Mouse (Mus musculus): Measurements from ENCODE around the gene BC048562.

Gene BC048562

DNA sequence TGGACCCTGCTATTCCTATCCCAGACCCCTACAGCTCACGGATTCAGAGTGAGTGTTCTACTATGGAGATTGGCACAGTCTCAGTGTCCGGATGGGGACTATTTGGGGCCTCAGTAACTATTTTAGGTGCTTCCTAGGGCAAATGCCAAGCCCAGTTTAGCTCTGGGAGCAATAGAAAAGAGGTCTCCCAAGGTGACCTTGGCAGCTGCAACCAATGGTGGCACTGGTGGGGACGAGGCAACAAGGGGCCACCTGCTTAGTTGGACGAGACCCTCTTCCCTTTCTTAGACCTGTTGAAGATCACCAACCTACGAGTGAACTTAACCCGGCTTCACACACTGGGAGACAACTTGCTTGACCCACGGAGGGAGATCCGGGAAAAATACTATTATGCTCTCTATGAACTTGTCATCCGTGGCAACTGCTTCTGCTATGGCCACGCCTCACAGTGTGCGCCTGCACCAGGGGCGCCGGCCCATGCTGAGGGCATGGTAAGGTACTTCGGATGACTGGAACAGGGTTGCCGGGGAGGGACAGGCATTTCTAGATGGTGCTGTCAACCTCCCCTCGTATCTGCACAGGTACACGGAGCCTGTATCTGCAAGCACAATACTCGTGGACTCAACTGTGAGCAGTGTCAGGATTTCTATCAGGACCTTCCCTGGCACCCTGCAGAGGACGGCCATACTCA is 45.4 kb downstream of the BC048562 start:
- no peak for DNase-seq

DNA sequence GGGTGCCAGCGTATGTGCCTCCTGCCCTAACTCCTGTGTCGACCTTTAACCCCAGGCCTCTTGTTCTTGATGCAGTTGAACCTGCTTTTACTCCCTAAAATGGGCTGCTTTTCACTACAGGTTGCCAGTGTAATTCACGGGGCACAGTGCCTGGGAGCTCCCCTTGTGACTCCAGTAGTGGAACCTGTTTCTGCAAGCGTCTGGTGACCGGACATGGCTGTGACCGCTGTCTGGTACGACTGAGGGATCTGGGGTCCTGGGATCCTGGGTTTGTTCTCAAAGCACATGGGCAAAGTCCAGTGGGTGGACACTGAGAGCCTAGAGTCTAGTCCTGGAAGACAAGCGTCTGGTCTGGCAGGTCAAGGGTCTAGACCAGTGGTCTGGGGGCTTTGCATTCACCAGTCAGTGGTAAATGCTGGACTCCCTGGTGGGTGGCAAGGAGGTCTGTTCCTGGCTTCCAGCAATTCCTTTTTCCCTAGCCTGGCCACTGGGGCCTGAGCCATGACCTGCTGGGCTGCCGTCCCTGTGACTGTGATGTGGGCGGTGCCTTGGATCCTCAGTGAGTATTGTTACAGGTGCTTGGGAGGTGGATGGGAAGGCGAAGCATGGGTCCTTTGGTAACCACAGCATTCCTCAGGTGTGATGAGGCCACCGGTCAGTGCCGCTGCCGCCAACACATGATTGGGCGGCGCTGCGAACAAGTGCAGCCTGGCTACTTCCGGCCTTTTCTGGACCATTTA is 46.9 kb downstream of the BC048562 start:
- DNase-seq = no peak

DNA sequence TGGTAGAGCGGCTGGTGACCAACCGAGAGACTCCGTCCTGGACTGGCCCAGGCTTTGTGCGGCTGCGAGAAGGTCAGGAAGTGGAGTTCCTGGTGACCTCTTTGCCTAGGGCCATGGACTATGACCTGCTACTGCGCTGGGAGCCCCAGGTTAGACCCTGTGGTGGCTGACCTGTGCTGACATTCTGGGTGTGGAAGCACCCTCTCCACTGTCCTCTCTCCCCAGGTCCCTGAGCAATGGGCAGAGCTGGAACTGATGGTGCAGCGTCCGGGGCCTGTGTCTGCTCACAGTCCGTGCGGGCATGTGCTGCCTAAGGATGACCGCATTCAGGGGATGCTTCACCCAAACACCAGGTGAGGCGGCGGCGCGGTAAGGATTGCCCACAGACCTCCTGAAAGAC is 47.7 kb downstream of the BC048562 start:
- DNase-seq = no peak

DNA sequence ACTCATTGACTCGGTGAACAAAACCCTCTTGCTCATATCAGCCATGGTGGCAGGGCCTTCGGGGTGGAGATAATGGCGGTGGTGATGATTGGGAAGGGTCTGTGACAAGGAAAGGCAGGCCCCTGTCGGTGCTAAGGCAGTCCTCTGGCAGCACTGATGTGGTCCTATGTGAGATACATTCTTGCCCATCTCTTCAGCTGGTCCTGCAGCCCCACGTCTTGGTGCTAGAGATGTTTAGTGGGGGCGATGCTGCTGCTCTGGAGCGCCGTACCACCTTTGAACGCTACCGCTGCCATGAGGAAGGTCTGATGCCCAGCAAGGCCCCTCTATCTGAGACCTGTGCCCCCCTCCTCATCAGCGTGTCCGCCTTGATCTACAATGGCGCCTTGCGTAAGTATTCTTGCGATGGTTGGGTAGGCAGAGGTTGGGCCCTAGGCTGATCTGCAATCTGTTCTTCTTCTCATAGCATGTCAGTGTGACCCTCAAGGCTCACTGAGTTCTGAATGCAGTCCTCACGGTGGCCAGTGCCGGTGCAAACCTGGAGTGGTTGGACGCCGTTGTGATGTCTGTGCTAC is 49.1 kb downstream of the BC048562 start:
- no peak for DNase-seq

DNA sequence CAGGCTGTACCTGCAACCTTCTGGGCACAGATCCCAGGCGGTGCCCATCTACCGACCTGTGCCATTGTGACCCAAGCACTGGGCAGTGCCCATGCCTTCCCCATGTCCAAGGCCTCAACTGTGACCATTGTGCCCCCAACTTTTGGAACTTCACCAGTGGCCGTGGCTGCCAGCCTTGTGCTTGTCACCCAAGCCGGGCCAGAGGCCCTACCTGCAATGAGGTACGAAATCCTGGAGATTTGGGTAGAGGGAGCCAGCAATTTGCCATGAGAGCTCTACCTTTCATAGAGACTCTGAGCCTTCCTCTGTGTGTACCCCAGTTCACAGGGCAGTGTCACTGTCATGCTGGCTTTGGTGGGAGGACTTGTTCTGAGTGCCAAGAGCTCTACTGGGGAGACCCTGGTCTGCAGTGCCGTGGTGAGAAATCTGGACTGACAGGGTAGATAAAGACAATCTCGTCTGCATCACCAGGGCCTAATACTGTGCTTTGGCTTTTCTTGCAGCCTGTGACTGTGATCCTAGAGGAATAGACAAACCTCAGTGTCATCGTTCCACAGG is 50.8 kb downstream of the BC048562 start:
- no peak for DNase-seq

DNA sequence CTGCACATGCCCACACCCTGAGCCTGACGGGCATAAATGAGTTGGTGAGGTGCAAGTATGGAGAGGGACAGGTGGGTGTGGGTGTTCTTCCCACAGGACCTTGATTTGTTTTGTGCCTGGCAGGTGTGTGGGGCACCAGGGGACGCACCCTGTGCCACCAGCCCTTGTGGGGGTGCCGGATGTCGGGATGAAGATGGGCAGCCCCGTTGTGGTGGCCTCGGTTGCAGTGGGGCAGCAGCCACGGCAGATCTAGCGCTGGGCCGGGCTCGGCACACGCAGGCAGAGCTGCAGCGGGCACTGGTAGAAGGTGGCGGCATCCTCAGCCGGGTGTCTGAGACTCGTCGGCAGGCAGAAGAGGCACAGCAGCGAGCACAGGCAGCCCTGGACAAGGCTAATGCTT is 52.1 kb downstream of the BC048562 start:
- no peak for DNase-seq

DNA sequence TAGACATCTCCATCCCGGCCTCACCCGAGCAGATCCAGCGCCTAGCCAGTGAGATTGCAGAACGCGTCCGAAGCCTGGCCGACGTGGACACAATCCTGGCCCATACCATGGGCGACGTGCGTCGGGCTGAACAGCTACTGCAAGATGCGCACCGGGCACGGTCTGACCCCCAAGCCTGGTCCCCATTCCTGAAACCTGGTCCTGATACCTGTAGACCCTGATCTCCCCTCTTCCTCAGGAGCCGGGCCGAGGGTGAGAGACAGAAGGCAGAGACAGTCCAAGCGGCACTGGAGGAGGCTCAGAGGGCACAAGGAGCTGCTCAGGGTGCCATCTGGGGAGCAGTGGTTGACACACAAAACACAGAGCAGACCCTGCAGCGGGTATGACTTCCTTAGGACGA is 52.9 kb downstream of the BC048562 start:
- no peak for DNase-seq

DNA sequence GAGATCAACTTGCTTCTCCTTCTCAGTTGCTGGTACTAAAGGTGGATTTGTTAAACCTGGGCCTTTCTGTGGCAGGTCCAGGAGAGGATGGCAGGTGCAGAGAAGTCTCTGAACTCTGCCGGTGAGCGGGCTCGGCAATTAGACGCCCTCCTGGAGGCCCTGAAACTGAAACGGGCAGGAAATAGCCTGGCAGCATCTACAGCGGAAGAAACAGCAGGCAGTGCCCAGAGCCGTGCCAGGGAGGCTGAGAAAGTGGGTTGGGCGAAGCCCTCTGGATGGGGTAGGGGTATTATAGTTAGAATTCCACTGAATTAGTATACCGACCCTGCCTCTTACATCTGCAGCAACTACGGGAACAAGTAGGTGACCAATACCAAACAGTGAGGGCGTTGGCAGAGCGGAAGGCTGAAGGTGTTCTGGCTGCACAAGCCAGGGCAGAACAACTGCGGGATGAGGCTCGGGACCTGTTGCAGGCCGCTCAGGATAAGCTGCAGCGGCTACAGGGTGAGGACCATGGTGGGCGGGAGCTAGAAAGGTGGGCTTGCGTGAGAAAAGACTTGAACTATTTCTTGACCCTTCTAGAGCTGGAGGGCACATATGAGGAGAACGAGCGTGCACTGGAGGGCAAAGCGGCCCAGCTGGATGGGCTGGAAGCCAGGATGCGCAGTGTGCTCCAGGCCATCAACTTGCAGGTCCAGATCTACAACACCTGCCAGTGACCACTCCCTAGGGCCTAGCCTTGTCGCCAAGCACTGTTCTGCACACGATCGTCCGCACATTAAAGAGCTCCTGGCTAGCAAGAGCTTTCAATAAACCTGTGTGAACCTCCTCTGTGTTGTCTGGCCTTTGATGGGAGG is 53.6 kb downstream of the BC048562 start:
- no peak for DNase-seq

DNA sequence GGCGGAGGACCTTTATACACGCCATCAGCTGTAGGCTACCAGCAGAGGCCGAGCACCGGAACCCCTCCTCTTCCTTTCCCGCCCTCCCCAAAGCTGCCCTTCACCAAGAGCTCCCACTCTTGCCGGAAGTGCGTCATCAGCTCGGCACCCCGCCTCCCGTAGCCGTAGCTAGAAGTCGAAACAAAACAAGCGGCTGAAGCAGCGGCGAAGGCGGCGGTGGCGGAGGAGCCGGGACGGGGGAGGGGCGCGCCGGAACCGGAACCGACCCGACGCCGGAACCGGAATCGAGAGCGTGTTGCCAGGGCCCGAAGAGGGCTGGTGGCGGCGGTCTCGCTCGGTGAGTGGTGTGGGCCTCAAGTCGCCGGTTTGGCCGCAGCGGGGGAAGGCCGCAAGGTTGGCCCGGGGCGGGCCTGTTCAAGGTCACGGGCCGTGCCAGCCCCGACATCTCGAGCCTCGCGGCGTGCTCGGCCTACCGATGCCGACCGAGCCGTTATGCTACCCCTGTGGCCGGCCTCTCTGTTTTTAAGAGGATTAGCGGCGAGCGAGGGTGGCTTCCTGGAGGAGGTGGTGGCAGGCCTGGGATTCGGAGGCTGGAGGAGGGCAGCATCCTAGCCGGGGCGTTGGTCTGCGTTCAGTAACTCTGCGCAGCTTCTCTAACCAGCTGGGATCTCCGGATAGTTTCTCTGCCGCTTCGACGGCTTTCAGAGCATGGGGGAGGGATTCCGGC is 54.4 kb downstream of the BC048562 start, which contains the start of gene Usp19:
Usp19 (plus strand) TSS at position 44 of the 727 bp plus-strand sequence.
- peak; percentile 97 for DNase-seq

DNA sequence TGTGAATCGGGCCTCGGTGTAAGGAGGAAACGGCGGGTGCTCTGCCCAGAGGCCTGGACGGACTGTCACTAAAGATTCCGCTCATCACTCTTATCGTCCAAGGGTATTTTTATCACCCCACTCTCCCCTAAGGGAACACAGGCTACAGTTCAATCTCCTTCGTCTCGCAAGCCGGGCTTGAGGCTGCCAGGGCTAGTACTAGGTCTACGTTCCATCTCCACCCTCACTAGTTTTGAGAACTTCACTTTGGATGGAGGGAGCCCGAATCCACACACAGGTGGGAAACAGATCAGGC is 55.0 kb downstream of the BC048562 start:
- DNase-seq = no peak

DNA sequence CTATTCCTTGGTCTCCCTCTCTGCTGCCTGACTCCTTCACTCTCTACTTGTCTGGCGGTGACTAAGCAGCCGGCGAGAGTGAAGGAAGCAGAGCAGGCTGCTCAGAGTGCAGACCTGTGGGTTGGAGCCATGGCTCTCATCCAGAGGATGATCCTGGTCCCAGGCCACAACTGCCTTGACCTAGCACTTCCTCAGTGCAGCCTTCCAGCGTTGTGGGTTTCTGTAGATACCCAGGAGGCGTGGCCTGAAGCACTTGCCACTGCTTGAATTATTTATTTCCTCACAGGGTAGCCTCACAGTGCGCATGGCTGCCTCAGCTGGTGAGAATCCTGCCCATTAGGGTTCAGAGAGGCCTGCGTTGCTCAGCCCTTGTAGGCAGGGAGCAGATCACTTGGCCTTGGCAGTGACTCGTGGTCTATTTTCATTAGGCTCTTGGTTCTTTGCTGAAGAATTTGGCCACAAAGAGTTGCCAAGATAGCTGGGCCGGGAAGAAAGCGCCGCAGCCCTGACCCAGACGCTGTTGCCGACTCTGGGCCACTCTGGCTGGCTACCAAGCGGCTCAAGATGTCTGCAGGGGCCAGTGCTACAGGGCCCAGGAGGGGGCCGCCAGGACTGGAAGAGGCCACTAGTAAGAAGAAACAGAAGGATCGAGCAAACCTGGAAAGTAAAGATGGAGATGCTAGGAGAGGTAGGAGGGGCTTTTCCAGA is 55.9 kb downstream of the BC048562 start:
- DNase-seq = no peak

DNA sequence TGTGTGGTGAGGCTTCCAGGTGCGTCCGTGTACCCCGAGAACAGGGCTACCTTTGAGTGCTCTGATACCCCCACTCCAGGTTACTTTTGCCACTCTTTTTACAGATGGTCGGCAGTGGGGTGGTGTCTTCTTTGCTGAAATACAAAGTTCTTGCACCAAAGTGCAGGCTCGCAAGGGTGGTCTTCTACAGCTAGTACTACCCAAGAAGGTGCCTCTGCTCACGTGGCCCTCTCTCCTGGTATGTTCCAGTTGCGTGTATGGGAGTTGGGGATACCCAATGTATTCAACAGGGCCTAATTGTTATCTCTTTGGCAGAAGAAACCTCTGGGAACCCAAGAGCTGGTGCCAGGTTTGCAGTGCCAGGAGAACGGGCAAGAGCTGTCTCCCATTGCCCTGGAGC is 57.0 kb downstream of the BC048562 start:
- DNase-seq = no peak

DNA sequence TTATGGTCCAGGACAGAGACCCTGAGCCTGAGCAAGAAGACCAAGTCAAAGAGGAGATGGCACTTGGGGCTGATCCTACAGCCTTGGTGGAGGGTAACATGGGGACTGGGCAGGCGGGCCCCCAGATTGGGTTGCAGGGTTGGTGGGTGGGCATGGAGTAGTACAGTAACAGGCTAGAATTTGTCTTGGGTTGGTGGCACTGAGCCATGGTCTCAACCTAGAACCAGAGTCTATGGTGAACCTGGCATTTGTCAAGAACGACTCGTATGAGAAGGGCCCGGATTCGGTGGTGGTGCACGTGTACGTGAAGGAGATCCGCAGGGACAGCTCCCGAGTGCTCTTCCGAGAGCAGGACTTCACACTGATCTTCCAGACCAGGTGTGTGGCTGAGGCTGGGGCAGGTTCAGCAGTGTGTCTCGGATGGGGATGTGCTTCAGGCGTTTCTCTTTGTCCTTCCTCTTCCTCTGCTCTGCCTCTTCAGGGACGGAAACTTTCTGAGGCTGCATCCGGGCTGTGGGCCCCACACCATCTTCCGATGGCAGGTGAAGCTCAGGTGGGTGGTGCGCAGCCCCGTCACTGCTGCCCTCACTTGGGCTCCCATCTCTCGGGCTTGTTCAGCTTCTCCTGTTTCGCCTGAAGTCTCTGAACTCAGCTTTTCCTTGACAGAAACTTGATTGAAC is 58.0 kb downstream of the BC048562 start:
- DNase-seq = no peak

DNA sequence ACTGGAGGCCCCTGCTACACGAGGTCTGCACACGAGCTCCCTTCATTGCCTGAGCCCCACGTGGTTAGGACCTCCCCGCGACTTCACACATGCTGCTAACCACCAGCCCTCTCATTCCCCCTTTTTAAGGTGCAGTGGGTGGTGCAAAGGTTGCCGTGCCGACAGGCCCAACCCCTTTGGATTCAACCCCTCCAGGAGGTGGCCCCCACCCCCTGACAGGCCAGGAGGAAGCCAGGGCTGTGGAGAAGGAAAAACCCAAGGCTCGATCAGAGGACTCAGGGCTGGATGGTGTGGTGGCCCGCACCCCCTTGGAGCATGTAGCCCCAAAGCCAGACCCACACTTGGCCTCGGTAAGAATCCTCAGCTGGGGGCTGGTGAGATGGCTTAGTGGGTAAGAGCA is 58.6 kb downstream of the BC048562 start:
- no peak for DNase-seq
